Mouse (Mus musculus) spleen, adult 2 months (tissue): ENCODE measurements around the gene Pls1. TPM values are rescaled to one million over a fixed set of nuclear protein-coding genes. Genes with fewer than 3 reads are reported as not detected.

ENCODE experiments used
- DNase-seq, 2 experiments: peaks; one replicate each; pipeline versions ENCODE4 v3.0.0 to v3.0.0-alpha.2; 2012 to 2021; ENCODE audit warnings: low spot score in 2 of 2, low read depth in 1 of 2
- H3K27ac ChIP-seq: fragments of 200-500 bp; 2 replicates; pipeline ENCODE4 v1.5.1; 2012; ENCODE audit warnings: low read length, inconsistent platforms; ENCODE audit not compliant: insufficient read depth
- H3K27me3 ChIP-seq: fragments of 200-500 bp; 2 replicates; pipeline ENCODE4 v1.6.1; 2012; ENCODE audit warnings: mild to moderate bottlenecking, moderate library complexity, low read length, inconsistent platforms; ENCODE audit not compliant: control insufficient read depth, insufficient read depth
- H3K36me3 ChIP-seq: fragments of 200-500 bp; 2 replicates; pipeline ENCODE4 v1.6.1; 2012; ENCODE audit warnings: mild to moderate bottlenecking, low read length, inconsistent platforms; ENCODE audit not compliant: control insufficient read depth, insufficient read depth
- H3K4me1 ChIP-seq: fragments of 200-500 bp; 2 replicates; pipeline ENCODE4 v1.6.1; 2011; ENCODE audit warnings: inconsistent platforms; ENCODE audit not compliant: control insufficient read depth, insufficient read depth, insufficient read length
- H3K4me3 ChIP-seq: fragments of 200-500 bp; 2 replicates; pipeline ENCODE4 v1.5.1; 2011; ENCODE audit warnings: mild to moderate bottlenecking, inconsistent platforms; ENCODE audit not compliant: insufficient read depth, insufficient read length; ENCODE audit errors: extremely low read depth
- CTCF ChIP-seq: fragments of 200-500 bp; IDR thresholded peaks from 2 replicates; pipeline ENCODE4 v1.5.1; 2011; ENCODE audit warnings: mild to moderate bottlenecking, inconsistent platforms; ENCODE audit not compliant: insufficient read depth, insufficient read length, insufficient replicate concordance; ENCODE audit errors: extremely low read depth
- POLR2A ChIP-seq: fragments of 200-500 bp; IDR thresholded peaks from 2 replicates; pipeline ENCODE4 v1.6.1; 2011; ENCODE audit warnings: low read depth, low read length, inconsistent platforms
- WGBS: fragments of 180-500 bp; shearing (Covaris S2); methylation state at CpG from one replicate; pipeline ENCODE4 v1.1.7; 2018; 5-methylcytosine and 5-hydroxymethylcytosine counted together
- polyA plus RNA-seq: library from polyadenylated mRNA; depleted of rRNA; stranded (reverse); fragments of >200 nt; gene quantifications from 2 replicates; pipeline ENCODE4 v1.2.3, GENCODE M21; 2012

Pls1 gene
- polyA plus RNA-seq, 1 experiment, result 0.49 TPM

DNA sequence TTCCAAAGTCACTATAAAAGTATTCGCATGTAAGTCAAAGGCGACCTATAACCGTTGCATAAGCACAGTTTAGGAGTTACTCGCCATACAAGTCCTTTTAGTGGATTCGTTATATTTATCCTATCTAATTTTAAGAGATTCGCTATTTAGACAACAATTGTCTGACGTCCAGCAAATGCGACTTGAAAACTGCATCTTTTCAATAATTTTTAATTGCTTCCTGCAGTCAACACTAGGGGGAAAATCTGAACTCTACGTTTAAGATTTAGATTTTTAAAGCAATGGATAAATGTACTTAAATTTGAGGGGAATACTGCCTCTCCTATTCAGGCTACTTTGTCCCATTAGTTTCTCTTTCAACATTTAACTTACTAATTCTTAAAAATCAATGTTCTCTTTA, 94.4 kb downstream of the Pls1 start:
- Histone ChIP-seq H3K27me3 (peaks cover 13% of the 10 kb centered on the region), H3K36me3 (no peaks in the 10 kb centered on the region), H3K4me3 (no peak overlapping the region), H3K27ac (no peak overlapping the region), H3K4me1 (peaks cover 5% of the 10 kb centered on the region)
- TF ChIP-seq CTCF, result no peak
- no peak for TF ChIP-seq POLR2A
- WGBS, result 42% methylated on average over 9 of the region's 9 CpGs
- no peak for DNase-seq

GRCm38 (mm10) chr9:95750037-95750511, 95.0 kb downstream of the Pls1 start, which contains the start of gene Trpc1:
TSS of gene Trpc1 (minus strand) at chr9:95750375.
- peak; percentile 23 to 24 for DNase-seq
- Histone ChIP-seq H3K36me3 (no peaks in the 10 kb centered on the region), H3K4me1 (peaks cover 5% of the 10 kb centered on the region), H3K4me3 (peak within 1 kb of the TSS; percentile 58; the same call in 1 of the 2 replicates), H3K27me3 (peaks cover 13% of the 10 kb centered on the region), H3K27ac (no peak within 1 kb of the TSS)
- WGBS, result 2% methylated on average over 53 of the region's 56 CpGs
- TF ChIP-seq POLR2A, result no peak
- no peak for TF ChIP-seq CTCF

DNA sequence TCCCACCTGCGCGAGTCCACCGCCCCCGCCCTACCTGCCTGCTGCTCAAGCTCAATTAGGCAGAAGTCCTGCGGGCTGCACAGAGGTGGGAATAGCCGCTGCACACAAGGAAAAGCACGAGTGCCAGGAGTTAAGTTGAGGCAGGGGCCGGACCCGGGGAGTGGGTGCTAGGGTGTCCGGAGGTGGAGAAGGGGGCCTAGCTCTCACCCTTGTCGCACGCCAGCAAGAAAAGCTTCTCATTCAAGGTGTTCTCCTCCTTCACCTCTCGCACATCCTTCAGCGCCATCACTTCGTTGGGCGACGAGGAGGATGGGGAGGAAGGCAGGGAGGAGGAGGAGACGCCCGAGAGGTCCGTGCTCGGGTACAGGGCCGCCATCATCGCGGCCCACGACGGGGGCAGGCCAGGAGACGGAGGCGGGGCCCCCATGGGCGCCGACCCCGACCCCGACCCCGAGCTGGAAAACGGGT, 95.6 kb downstream of the Pls1 start:
- H3K36me3 ChIP-seq, result no peaks in the 10 kb centered on the region
- TF ChIP-seq POLR2A (no peak), CTCF (no peak)
- WGBS, result 9% methylated on average over 34 of the region's 34 CpGs
- DNase-seq, result no peak
- H3K4me1 ChIP-seq, result peaks cover 5% of the 10 kb centered on the region
- peaks cover 13% of the 10 kb centered on the region for H3K27me3 ChIP-seq
- peak overlapping the region; percentile 58; the same call in 1 of the 2 replicates for H3K4me3 ChIP-seq
- H3K27ac ChIP-seq, result no peak overlapping the region

- Histone ChIP-seq H3K27ac (no peak overlapping the region), H3K27me3 (peaks cover 13% of the 10 kb centered on the region), H3K4me3 (no peak overlapping the region), H3K36me3 (no peaks in the 10 kb centered on the region), H3K4me1 (peaks cover 5% of the 10 kb centered on the region)
- TF ChIP-seq CTCF, result no peak
- no peak for TF ChIP-seq POLR2A
- WGBS, result 82% methylated on average over 5 of the region's 5 CpGs
- no peak for DNase-seq
Measured at GRCm38 (mm10) chr9:95747298-95747697, 97.8 kb downstream of the Pls1 start.

GRCm38 (mm10) chr9:95744845-95745613, 100.1 kb downstream of the Pls1 start:
- no peak for DNase-seq
- H3K36me3 ChIP-seq, result no peaks in the 10 kb centered on the region
- peaks cover 8% of the 10 kb centered on the region for H3K27me3 ChIP-seq
- H3K4me1 ChIP-seq, result peaks cover 5% of the 10 kb centered on the region
- no peak overlapping the region for H3K4me3 ChIP-seq
- no peak overlapping the region for H3K27ac ChIP-seq
- WGBS, result 47% methylated on average over 7 of the region's 7 CpGs
- TF ChIP-seq POLR2A (no peak), CTCF (no peak)

- no peak overlapping the region for H3K27ac ChIP-seq
- H3K27me3 ChIP-seq, result no peaks in the 10 kb centered on the region
- TF ChIP-seq POLR2A (no peak), CTCF (no peak)
- no peaks in the 10 kb centered on the region for H3K4me1 ChIP-seq
- H3K36me3 ChIP-seq, result no peaks in the 10 kb centered on the region
- no peak overlapping the region for H3K4me3 ChIP-seq
- no peak for DNase-seq
Measured at GRCm38 (mm10) chr9:95736238-95736637, 108.9 kb downstream of the Pls1 start.

- Histone ChIP-seq H3K4me3 (no peak overlapping the region), H3K27me3 (no peaks in the 10 kb centered on the region), H3K36me3 (no peaks in the 10 kb centered on the region), H3K27ac (no peak overlapping the region), H3K4me1 (no peaks in the 10 kb centered on the region)
- DNase-seq, result no peak
- 54% methylated on average over 8 of the region's 8 CpGs for WGBS
- TF ChIP-seq POLR2A, result no peak
Measured at GRCm38 (mm10) chr9:95712574-95712973, 132.5 kb downstream of the Pls1 start.
